Mouse (Mus musculus): ENCODE results near the gene Sept9. TPM values are rescaled to one million over a fixed set of nuclear protein-coding genes. Genes with fewer than 3 reads are reported as not detected.
A peak's percentile ranks its signal among the peaks of the same experiment; 100 is the strongest.

Sept9 gene
- total RNA-seq, 1 experiment from 2014 or later: 171 TPM

DNA sequence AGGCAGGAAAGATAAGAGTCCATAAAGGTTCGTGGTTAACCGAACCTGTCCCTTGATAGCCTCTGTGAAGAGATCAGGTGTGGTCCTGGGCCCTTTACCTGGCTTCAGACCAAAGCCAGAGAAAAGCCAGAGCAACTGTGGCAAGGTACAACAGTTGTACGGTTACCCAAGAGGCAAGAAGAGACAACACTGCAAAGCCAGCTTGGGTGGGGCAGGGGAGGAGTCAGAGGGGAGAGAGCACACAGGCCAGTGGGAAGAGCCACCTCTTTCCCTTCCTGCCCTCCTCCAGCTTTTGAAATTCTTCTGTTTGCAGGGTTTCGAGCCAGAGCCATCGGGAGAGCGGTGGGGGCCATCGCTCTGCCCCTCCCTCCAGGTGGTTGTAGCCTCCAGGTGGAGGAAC is 174.8 kb downstream of the Sept9 start:
- no peak for ATAC-seq (replicated peaks in 1 of 2; ENCODE audit: insufficient read depth in 1 of 2, low FRiP score in 2 of 2, low TSS enrichment in 1 of 2, low read depth in 1 of 2, poor library complexity in 2 of 2, severe bottlenecking in 2 of 2)

- ATAC-seq (replicated peaks in 1 of 2; ENCODE audit: insufficient read depth in 1 of 2, low FRiP score in 2 of 2, low TSS enrichment in 1 of 2, low read depth in 1 of 2, poor library complexity in 2 of 2, severe bottlenecking in 2 of 2): no peak
Measured at GRCm38 (mm10) chr11:117379774-117380173, 180.3 kb downstream of the Sept9 start.

- no peak for ATAC-seq (replicated peaks in 1 of 2; ENCODE audit: insufficient read depth in 1 of 2, low FRiP score in 2 of 2, low TSS enrichment in 1 of 2, low read depth in 1 of 2, poor library complexity in 2 of 2, severe bottlenecking in 2 of 2)
Measured at GRCm38 (mm10) chr11:117384235-117384634, 184.8 kb downstream of the Sept9 start.

GRCm38 (mm10) chr11:117384897-117385296 is 185.4 kb downstream of the Sept9 start:
- peak; percentile 65 to 72; a peak in 2 of 4 replicates for ATAC-seq (replicated peaks in 1 of 2; ENCODE audit: insufficient read depth in 1 of 2, low FRiP score in 2 of 2, low TSS enrichment in 1 of 2, low read depth in 1 of 2, poor library complexity in 2 of 2, severe bottlenecking in 2 of 2)

- no peak for ATAC-seq (replicated peaks in 1 of 2; ENCODE audit: insufficient read depth in 1 of 2, low FRiP score in 2 of 2, low TSS enrichment in 1 of 2, low read depth in 1 of 2, poor library complexity in 2 of 2, severe bottlenecking in 2 of 2)
Measured at GRCm38 (mm10) chr11:117385331-117386103, 186.1 kb downstream of the Sept9 start.

GRCm38 (mm10) chr11:117387241-117387640 is 187.8 kb downstream of the Sept9 start:
- ATAC-seq (replicated peaks in 1 of 2; ENCODE audit: insufficient read depth in 1 of 2, low FRiP score in 2 of 2, low TSS enrichment in 1 of 2, low read depth in 1 of 2, poor library complexity in 2 of 2, severe bottlenecking in 2 of 2): no peak

DNA sequence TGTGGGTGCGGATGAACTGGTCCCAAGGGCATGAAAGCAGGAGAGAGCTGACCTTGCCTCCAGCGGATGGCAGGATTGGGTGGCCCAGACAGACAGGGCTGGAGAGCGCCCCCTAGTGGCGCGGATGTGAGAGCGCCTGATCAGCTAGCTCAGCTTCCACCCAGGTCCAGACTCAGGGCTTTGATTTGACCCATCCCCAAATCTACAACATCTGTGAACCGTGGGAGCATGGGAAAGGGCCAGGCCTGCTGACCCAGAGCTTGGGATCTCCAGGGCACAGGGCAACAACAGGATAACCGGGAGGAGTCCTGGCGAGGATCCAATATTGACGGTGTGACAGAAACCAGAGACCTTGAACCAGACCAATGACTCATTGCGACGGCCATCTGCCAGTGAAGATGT is 190.5 kb downstream of the Sept9 start:
- peak; percentile 68 to 70; a peak in 2 of 4 replicates for ATAC-seq (replicated peaks in 1 of 2; ENCODE audit: insufficient read depth in 1 of 2, low FRiP score in 2 of 2, low TSS enrichment in 1 of 2, low read depth in 1 of 2, poor library complexity in 2 of 2, severe bottlenecking in 2 of 2)

GRCm38 (mm10) chr11:117390774-117391534 is 191.5 kb downstream of the Sept9 start:
- no peak for ATAC-seq (replicated peaks in 1 of 2; ENCODE audit: insufficient read depth in 1 of 2, low FRiP score in 2 of 2, low TSS enrichment in 1 of 2, low read depth in 1 of 2, poor library complexity in 2 of 2, severe bottlenecking in 2 of 2)

DNA sequence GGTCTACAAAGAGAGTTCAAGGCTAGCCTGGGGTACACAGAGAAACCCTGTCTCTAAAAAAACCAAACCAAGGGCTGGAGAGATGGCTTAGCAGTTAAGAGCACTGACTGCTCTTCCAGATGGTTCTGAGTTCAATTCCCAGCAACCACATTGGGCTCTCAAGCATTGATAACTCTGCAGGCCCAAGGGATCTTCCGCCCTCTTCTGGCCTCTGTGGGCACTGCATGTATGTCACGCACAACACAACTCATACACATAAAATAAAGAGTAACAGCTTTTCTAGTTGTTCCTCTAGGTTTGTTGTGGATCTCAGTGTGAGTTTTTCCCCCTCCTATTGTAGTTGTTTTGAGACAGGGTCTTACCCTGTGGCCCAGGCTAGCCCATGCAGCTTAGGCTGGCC is 192.8 kb downstream of the Sept9 start:
- ATAC-seq (replicated peaks in 1 of 2; ENCODE audit: insufficient read depth in 1 of 2, low FRiP score in 2 of 2, low TSS enrichment in 1 of 2, low read depth in 1 of 2, poor library complexity in 2 of 2, severe bottlenecking in 2 of 2): no peak

- no peak for ATAC-seq (replicated peaks in 1 of 2; ENCODE audit: insufficient read depth in 1 of 2, low FRiP score in 2 of 2, low TSS enrichment in 1 of 2, low read depth in 1 of 2, poor library complexity in 2 of 2, severe bottlenecking in 2 of 2)
Measured at GRCm38 (mm10) chr11:117393715-117394114, 194.3 kb downstream of the Sept9 start.

DNA sequence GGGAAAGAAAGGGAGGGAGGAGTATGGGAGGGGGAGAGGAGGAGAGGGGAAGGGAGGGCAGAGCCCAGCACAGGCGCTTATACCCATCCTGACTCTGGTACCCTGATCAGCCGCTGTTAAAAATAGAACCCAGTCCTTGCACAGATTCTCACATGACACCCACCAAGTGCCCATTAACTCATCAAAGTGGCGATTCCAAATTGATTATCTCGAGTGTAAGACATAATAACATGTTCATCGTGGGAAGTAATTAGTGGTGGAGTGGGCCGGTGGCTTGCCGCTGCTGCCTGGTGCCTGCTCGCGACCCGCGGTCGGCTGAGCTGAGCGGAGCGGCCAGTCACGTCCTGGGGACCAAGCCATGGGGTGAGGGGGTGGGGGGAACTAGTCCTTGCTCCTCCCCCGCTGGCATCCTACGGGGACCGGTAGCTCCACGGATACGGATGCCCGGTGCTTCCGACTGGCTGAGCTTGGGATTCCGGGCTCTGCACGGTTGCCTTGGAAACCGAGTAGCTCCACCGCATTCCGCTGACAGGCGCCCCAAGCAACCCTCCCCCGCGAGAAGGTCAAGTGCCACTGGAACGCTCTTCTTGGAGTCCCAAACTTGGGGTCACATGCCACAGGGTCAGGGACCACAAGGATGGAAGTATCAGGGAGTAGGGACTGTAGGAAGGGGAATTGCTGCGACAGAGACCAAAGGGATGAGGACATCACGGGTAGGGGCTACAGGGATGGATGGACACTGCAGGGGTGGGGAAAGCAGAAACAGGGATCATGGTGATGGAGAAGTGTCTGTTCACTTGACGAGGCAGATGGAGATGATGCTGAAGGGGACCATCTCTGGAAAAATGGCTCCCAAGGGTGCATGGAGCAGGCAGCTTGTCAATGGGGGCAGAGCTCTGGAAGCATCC is 195.0 kb downstream of the Sept9 start:
- no peak for ATAC-seq (replicated peaks in 1 of 2; ENCODE audit: insufficient read depth in 1 of 2, low FRiP score in 2 of 2, low TSS enrichment in 1 of 2, low read depth in 1 of 2, poor library complexity in 2 of 2, severe bottlenecking in 2 of 2)

GRCm38 (mm10) chr11:117395228-117395627 is 195.8 kb downstream of the Sept9 start:
- no peak for ATAC-seq (replicated peaks in 1 of 2; ENCODE audit: insufficient read depth in 1 of 2, low FRiP score in 2 of 2, low TSS enrichment in 1 of 2, low read depth in 1 of 2, poor library complexity in 2 of 2, severe bottlenecking in 2 of 2)

DNA sequence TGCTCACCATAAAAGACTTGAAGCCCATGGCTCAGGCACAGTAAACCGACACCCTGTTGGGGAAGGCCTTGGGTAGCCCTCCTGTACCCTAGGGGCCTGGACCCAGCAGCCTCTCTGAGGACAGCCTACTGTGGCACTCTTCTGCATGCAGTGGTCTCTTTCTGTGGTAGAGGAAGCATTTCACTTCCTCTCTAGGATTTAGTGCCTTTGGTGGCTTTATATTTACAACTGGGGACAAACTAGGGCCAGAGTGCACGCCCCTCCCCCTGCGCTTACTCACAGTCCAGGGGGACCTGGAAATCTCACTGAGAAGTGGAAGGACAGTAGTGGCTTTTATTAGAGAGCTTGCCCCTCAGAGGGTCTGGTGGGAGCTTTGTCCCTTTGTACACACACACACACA is 197.5 kb downstream of the Sept9 start:
- ATAC-seq (replicated peaks in 1 of 2; ENCODE audit: insufficient read depth in 1 of 2, low FRiP score in 2 of 2, low TSS enrichment in 1 of 2, low read depth in 1 of 2, poor library complexity in 2 of 2, severe bottlenecking in 2 of 2): peak; percentile 51 to 68

DNA sequence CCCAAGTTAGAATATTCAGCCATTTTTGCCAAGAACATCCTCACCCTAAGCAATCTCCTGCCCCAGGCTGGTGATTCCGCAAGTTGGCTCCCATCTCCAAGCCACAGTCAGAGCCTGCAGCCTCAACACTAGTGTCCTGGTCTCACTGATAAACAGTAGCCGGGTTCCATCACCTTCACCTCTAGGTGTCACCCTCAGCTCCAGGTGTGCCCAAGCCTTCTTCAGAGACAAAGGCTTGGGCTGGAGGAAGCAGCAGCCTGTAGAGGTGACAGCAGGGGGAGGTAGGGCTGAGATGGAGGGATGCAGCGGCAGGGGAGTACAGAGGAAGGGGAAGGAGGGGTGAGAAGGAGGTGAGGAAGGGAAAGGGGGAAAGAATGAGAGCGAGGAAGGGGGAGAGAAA is 198.3 kb downstream of the Sept9 start:
- no peak for ATAC-seq (replicated peaks in 1 of 2; ENCODE audit: insufficient read depth in 1 of 2, low FRiP score in 2 of 2, low TSS enrichment in 1 of 2, low read depth in 1 of 2, poor library complexity in 2 of 2, severe bottlenecking in 2 of 2)

DNA sequence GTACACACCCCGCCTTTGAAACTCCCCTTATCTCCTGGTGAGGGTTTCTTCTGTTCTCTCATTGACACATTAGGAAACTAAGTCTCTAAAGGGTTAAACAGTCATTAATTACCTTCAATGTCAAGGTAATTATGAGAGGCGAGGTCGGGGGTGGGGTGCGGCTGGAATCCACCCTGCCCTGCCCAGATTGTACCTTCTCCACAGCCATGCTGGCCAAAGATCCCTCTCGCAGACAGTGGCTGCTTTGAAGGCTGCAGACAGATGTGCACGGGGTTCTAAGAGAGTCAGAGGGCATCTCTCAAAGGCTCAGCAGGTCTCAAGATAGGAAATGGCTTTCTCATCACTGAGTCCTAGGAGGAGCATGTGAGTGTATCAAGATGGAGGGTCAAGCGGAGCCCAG is 198.7 kb downstream of the Sept9 start:
- ATAC-seq (replicated peaks in 1 of 2; ENCODE audit: insufficient read depth in 1 of 2, low FRiP score in 2 of 2, low TSS enrichment in 1 of 2, low read depth in 1 of 2, poor library complexity in 2 of 2, severe bottlenecking in 2 of 2): no peak

DNA sequence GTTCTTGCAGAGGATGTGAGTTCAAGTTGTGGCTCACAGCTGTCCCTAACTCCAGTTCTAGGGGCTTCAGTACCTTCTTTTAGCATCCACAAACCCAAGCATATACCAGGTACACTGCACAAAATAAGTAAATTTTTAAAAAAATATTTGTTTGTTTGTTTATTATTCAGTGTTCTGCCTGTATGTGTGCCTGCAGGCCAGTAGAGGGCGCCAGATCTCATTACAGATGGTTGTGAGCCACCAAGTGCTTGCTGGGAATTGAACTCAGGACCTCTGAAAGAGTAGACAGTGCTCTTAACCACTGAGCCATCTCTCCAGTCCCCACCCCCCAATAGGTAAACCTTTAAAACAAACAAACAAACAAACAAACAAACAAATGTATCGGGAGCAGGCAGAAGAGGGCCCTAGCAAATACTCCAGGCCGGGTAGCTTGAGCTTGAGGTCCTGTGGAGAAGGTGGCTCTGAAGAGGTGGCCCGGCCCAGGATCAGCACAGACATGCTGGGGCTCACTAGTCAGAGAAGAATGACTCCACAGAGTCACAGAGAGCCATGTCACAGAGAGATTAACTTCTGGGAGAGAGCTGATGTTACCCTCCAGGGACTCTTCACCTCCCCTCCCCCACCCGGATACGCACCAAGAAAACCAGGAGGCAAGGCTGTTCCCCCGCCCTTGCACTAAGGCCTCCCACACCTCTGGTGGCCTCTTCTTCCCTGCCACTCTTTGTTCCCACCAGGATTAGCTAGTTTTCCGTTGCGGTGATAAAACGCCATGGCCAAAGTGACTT is 202.3 kb downstream of the Sept9 start:
- no peak for ATAC-seq (replicated peaks in 1 of 2; ENCODE audit: insufficient read depth in 1 of 2, low FRiP score in 2 of 2, low TSS enrichment in 1 of 2, low read depth in 1 of 2, poor library complexity in 2 of 2, severe bottlenecking in 2 of 2)

DNA sequence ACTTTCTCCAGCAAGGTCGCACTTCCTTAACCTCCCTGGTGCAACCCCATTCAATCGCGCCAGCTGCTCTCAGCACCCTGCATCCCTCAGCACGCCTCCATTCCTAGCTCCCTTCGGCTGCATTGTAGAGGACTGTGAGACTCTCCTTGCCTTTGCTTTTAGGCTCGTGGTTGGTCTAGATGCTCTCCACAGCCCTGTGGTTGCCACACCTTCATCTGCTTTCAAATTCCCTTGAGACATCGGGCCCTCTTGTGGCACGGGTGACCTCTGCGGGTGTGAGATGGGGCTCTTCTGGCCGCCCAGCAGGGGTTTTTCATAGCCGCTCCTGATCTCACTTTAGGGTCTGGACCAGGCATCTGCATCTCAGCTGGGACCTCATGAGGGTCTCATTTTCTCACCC is 203.1 kb downstream of the Sept9 start:
- ATAC-seq (replicated peaks in 1 of 2; ENCODE audit: insufficient read depth in 1 of 2, low FRiP score in 2 of 2, low TSS enrichment in 1 of 2, low read depth in 1 of 2, poor library complexity in 2 of 2, severe bottlenecking in 2 of 2): no peak

Measured in hematopoietic stem cell, adult 5-6 weeks (primary cell).